Mouse (Mus musculus) neural tube, embryonic 14.5 days (tissue): ENCODE measurements at regions not wholly inside any gene's neighbourhood (a gene's known extent, or its start where the extent isn't known, plus 50 kb on each side); places are given as distances from the start of the nearest gene placed in this dataset.

Experiments
- ATAC-seq: fragments of 200-750 bp; cut with Nextera tagmentation; 2 replicates; pipeline ENCODE4 v1.8.0; 2017; ENCODE audit warnings: low read depth, mild to moderate bottlenecking, moderate TSS enrichment, moderate library complexity
- H3K27ac ChIP-seq: fragments of 300-500 bp; sonication (generic); 2 replicates; pipeline ENCODE4 v1.5.1; 2014; ENCODE audit warnings: low read depth, mild to moderate bottlenecking, control low read depth, low read length, moderate library complexity, mixed read lengths
- H3K27me3 ChIP-seq: fragments of 300-500 bp; sonication (generic); 2 replicates; pipeline ENCODE4 v1.6.1; 2014; ENCODE audit warnings: low read length; ENCODE audit not compliant: control insufficient read depth, insufficient read depth
- H3K36me3 ChIP-seq: fragments of 300-500 bp; sonication (generic); 2 replicates; pipeline ENCODE4 v1.6.1; 2014; ENCODE audit warnings: low read length, mixed read lengths; ENCODE audit not compliant: control insufficient read depth, insufficient read depth
- H3K4me1 ChIP-seq: fragments of 300-500 bp; sonication (generic); 2 replicates; pipeline ENCODE4 v1.6.1; 2014; ENCODE audit warnings: low read length; ENCODE audit not compliant: control insufficient read depth, insufficient read depth
- H3K4me2 ChIP-seq: fragments of 300-500 bp; sonication (generic); 2 replicates; pipeline ENCODE4 v1.6.1; 2014; ENCODE audit warnings: mild to moderate bottlenecking, low read depth, low read length, control low read depth
- H3K4me3 ChIP-seq: fragments of 300-500 bp; sonication (generic); 2 replicates; pipeline ENCODE4 v1.5.1; 2014; ENCODE audit warnings: low read depth, low read length, control low read depth, mixed read lengths
- H3K9ac ChIP-seq: fragments of 300-500 bp; sonication (generic); replicated peaks from 2 replicates; pipeline ENCODE4 v1.6.1; 2014; ENCODE audit warnings: low read depth, mild to moderate bottlenecking, control low read depth, low read length, mixed read lengths
- H3K9me3 ChIP-seq: fragments of 300-500 bp; sonication (generic); 2 replicates; pipeline ENCODE4 v1.6.1; 2016; ENCODE audit warnings: low read length; ENCODE audit not compliant: control insufficient read depth
- WGBS: fragments of 180-500 bp; shearing (Covaris S2); extraction: QIAGEN DNeasy Blood & Tissue Kit; methylation state at CpG from one replicate; pipeline ENCODE4 v1.1.7; 2014; 5-methylcytosine and 5-hydroxymethylcytosine counted together

GRCm38 (mm10) chrX:99332457-99332770 is 138.7 kb downstream of the Pja1 start:
- no peak overlapping the region for H3K27ac ChIP-seq
- 31% methylated on average over 4 of the region's 4 CpGs for WGBS
- ATAC-seq: no peak

GRCm38 (mm10) chrX:99331764-99332456 is 139.2 kb downstream of the Pja1 start:
- Histone ChIP-seq H3K4me1 (no peaks in the 10 kb centered on the region), H3K9me3 (no peaks in the 10 kb centered on the region), H3K9ac (no peak overlapping the region), H3K27me3 (no peaks in the 10 kb centered on the region), H3K4me3 (no peak overlapping the region), H3K36me3 (no peaks in the 10 kb centered on the region), H3K27ac (no peak overlapping the region), H3K4me2 (no peak overlapping the region)
- peak; percentile 61; the same call in 1 of the 2 replicates for ATAC-seq
- WGBS: 30% methylated on average over 9 of the region's 9 CpGs

More at GRCm38 (mm10) chrX:99332457-99332770, 138.7 kb downstream of the Pja1 start:
- Histone ChIP-seq H3K27me3 (no peaks in the 10 kb centered on the region), H3K4me2 (no peak overlapping the region), H3K9me3 (no peaks in the 10 kb centered on the region), H3K4me3 (no peak overlapping the region), H3K9ac (no peak overlapping the region), H3K4me1 (no peaks in the 10 kb centered on the region), H3K36me3 (no peaks in the 10 kb centered on the region)

DNA sequence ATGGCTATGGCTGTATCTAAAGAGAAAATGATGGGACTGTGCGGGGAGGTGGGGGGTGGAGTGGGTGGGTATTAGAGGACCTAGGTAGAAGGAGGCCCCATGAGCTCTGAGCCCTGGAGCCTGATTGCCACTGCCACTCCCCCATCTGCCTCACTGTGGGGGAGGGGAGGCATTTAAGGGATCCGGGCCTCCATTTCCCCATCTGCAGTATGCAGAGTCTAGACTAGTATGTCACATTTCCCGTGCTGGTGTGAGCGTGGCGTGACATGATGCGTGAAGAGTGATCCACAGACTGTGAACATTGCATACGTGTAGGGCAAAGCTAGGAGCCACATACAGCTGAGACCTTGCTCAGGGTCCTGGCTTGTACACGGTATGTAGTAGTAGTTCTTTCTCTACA is 140.7 kb downstream of the Pja1 start:
- no peak for ATAC-seq
- no peaks in the 10 kb centered on the region for H3K27me3 ChIP-seq
- no peak overlapping the region for H3K27ac ChIP-seq
- no peak overlapping the region for H3K4me2 ChIP-seq
- H3K9ac ChIP-seq: no peak overlapping the region
- no peak overlapping the region for H3K4me3 ChIP-seq
- H3K4me1 ChIP-seq: peaks cover 3% of the 10 kb centered on the region; the same call in 1 of the 2 replicates
- WGBS: 84% methylated on average over 8 of the region's 8 CpGs
- H3K36me3 ChIP-seq: no peaks in the 10 kb centered on the region
- H3K9me3 ChIP-seq: no peaks in the 10 kb centered on the region

DNA sequence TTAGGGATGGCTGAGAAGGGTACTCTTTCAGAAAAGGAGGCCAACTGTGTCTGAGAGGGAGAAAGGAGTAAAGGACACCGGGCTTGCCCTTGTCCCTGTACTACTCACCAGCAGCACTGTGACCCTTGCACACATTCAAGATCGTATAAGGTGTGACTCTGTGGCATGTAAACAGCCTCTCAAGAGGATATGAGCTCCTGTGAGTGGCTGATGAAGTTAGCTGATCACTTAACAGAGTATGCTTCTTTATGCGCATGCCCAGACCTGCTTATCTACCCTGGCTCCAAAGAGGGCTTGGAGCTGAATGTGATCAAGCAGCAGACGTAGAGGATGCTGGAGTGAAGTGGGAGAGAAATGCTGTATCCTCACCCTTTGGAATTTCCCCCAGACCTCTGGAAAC is 142.5 kb downstream of the Pja1 start:
- no peak overlapping the region for H3K27ac ChIP-seq
- no peak overlapping the region for H3K4me3 ChIP-seq
- no peaks in the 10 kb centered on the region for H3K36me3 ChIP-seq
- no peaks in the 10 kb centered on the region for H3K27me3 ChIP-seq
- H3K9me3 ChIP-seq: no peaks in the 10 kb centered on the region
- WGBS: 83% methylated on average over 4 of the region's 4 CpGs
- H3K9ac ChIP-seq: no peak overlapping the region
- no peak overlapping the region for H3K4me2 ChIP-seq
- no peak for ATAC-seq
- H3K4me1 ChIP-seq: peaks cover 3% of the 10 kb centered on the region; the same call in 1 of the 2 replicates

- Histone ChIP-seq H3K9me3 (no peaks in the 10 kb centered on the region), H3K4me2 (no peak overlapping the region), H3K9ac (no peak overlapping the region), H3K27ac (no peak overlapping the region), H3K36me3 (no peaks in the 10 kb centered on the region), H3K4me3 (no peak overlapping the region), H3K27me3 (no peaks in the 10 kb centered on the region), H3K4me1 (peaks cover 3% of the 10 kb centered on the region; the same call in 1 of the 2 replicates)
- ATAC-seq: peak; percentile 42; the same call in 1 of the 2 replicates
- 23% methylated on average over 7 of the region's 7 CpGs for WGBS
Measured at GRCm38 (mm10) chrX:99326167-99326566, 144.9 kb downstream of the Pja1 start.

DNA sequence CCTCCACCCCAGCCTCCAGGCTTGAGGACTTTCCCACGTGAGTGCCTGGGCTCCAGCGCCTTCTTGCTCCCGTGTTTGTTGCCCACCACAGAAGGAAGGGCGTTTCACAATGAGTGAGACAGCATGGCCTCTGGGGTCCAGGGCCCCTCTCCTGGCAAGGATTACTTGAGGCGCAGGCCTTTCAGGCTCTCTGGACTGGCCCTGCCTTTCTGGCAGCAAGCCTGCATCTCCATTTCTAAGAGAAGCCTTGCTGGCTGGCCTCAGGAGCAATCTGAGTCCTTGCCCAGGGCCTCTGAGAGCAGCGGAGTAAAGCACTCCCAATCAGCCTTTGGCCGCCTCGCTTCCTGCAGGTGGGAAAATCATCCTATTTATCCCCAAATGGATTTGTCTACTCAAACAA is 145.6 kb downstream of the Pja1 start:
- peak; percentile 60; the same call in 1 of the 2 replicates for ATAC-seq
- Histone ChIP-seq H3K9me3 (no peaks in the 10 kb centered on the region), H3K27me3 (no peaks in the 10 kb centered on the region), H3K4me1 (peaks cover 3% of the 10 kb centered on the region; the same call in 1 of the 2 replicates), H3K4me2 (no peak overlapping the region), H3K9ac (no peak overlapping the region), H3K4me3 (no peak overlapping the region), H3K36me3 (no peaks in the 10 kb centered on the region), H3K27ac (no peak overlapping the region)
- WGBS: 45% methylated on average over 8 of the region's 8 CpGs

DNA sequence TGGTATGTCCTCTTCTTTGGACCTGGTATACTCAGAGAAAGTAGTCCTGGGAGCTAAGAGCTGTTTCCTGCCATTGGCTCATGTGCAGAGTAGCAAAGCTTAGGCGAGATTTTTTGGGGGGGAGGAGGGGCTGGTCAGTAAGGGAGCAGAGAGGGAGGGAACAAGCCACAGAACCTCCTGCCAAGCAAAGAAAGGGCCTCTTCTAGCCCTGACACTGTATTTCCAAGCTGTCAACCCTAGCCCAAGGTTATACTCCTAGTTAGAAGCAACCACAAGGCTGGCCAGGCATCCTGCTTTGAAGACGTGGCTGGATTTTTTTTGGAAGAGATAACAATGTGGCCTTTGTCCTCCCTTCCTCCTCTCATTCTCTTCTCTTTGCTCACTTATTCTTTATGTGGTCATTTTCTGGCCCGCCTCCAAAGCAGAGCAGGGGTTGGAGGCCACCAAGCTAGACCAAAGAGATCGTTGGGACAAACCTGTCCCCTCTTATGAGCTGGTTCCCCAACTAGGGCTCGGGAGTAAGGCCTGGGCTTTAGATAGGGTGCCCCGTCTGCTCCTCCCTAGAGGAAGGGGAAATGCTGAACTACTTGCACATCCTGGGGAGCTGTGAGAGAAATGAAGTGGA is 146.4 kb downstream of the Pja1 start:
- Histone ChIP-seq H3K9ac (no peak overlapping the region), H3K27ac (no peak overlapping the region), H3K4me3 (no peak overlapping the region), H3K9me3 (no peaks in the 10 kb centered on the region), H3K36me3 (no peaks in the 10 kb centered on the region), H3K4me1 (peaks cover 3% of the 10 kb centered on the region; the same call in 1 of the 2 replicates), H3K27me3 (no peaks in the 10 kb centered on the region), H3K4me2 (no peak overlapping the region)
- ATAC-seq: no peak
- 57% methylated on average over 6 of the region's 6 CpGs for WGBS

DNA sequence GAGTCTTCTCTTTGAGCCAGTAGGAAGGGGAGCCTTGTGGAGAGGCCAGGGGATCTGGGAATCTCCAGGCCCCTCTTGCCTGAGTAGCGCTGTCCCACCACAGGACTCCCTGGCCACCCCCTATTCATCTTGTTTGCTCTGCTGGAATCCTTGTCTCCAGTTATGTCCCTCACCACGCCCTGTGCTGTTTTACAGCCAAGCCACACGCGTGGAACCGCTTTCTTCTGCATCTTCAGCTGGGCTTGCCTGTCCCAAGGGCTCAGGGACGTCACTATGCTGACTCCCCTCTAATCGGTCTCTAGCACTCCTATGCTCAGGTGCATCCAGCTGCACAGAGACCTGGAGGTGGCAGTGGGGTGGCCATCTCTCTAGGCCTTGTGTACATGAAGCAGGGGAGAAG is 151.3 kb downstream of the Pja1 start:
- ATAC-seq: no peak
- no peak overlapping the region for H3K4me2 ChIP-seq
- H3K9me3 ChIP-seq: no peaks in the 10 kb centered on the region
- 84% methylated on average over 7 of the region's 7 CpGs for WGBS
- H3K27me3 ChIP-seq: 0 out of 2 replicates have a peak, but pooled peaks cover 6% of the 10 kb centered on the region
- H3K4me3 ChIP-seq: no peak overlapping the region
- H3K27ac ChIP-seq: no peak overlapping the region
- no peaks in the 10 kb centered on the region for H3K36me3 ChIP-seq
- H3K4me1 ChIP-seq: no peaks in the 10 kb centered on the region
- H3K9ac ChIP-seq: no peak overlapping the region

- Histone ChIP-seq H3K4me1 (no peaks in the 10 kb centered on the region), H3K27me3 (0 out of 2 replicates have a peak, but pooled peaks cover 6% of the 10 kb centered on the region), H3K36me3 (no peaks in the 10 kb centered on the region), H3K9me3 (no peaks in the 10 kb centered on the region), H3K27ac (no peak overlapping the region), H3K4me3 (no peak overlapping the region), H3K9ac (no peak overlapping the region), H3K4me2 (no peak overlapping the region)
- ATAC-seq: no peak
- 77% methylated on average over 6 of the region's 6 CpGs for WGBS
Measured at GRCm38 (mm10) chrX:99319163-99319562, 151.9 kb downstream of the Pja1 start.
